In the genomic region with DNA sequence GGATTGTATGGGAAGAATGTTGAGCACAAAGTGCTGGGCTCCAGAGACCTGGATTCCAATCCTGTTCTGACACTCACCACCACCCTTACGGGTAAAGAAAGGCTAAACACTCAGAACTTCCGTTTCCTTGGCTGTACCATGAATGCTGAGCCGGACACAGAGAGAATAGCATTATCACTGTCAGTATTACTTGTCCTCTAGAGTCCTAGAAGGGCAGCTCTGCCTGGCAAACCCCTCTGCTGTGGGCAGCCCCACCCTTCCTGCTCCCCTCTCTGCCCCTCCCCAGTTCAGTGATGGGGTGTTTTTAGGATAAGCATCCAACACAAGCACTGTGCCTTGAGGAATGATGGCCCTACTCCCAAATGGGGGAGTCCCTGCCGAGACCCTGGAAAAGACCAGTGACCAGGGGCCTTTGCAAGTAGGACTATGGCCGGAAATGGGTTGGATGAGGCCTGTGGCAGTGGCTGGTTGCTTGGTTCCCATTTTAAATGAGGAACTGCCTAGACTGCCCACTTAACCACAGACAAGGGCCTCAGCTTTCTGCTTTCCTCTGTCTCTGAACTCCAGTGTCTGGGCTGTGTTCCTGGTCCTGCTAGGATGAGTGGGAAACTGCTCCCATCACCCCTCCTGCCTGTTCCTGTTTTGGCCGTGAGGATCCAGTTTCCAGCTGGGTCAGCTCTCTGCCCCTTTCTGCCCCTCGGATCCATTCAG, we compare ENCODE assay signal across 18 mouse cellular contexts. TPM values are rescaled to one million over a fixed set of nuclear protein-coding genes. Genes with fewer than 3 reads are reported as not detected.
DNase-seq lines count a peak whose midpoint lies in the region; ATAC-seq and TF ChIP-seq lines count a peak whose summit lies in the region.
"Had no signal": no experiment of that assay in that cellular context is flagged by ENCODE, and none has a peak within 500 bp of the region (broad histone marks: within the 10 kb centered on the region; RNA-seq: fewer than 3 reads in every experiment).

No protein-coding gene starts in this region.

- H3K79me2 ChIP-seq in MEL (ENCODE audit: control insufficient read depth, insufficient read depth, low read length, poor library complexity), result no peaks in the 10 kb centered on the region

- peak; percentile 33 for DNase-seq in heart, adult 8-10 months (ENCODE audit: low spot score)
- no peak for DNase-seq in heart, postnatal 10 days
- peak; percentile 83 for DNase-seq in MEL (ENCODE audit: low read depth, low spot score)
- DNase-seq in natural killer cell, adult 2 months (ENCODE audit: low spot score in 2 of 2), result peak; percentile 19 to 35
- DNase-seq in gastrocnemius, adult 18-20 months (ENCODE audit: low spot score), result no peak
- DNase-seq: adrenal gland, postnatal 25 days; cerebellum, adult 11 months; gastrocnemius, postnatal 14 days; kidney, adult 18-20 months; kidney, postnatal 4 days; right cerebral cortex, adult 18-20 months; thymus, postnatal 36 days had no signal

- TF ChIP-seq EP300 in MEL (IDR thresholded peaks at IDR 0.05; ENCODE audit: low read depth in 1 of 2, low read length in 2 of 2), result peak; percentile 23 to 66; a peak in 3 of 4 replicates

- peaks cover 4 to 39% of the 10 kb centered on the region in 2 experiments for H3K4me1 ChIP-seq in MEL (ENCODE audit: control insufficient read depth in 1 of 2, insufficient read depth in 2 of 2, low read length in 2 of 2)
- H3K4me1 ChIP-seq: hindbrain, embryonic 15.5 days; neural tube, embryonic 15.5 days had no signal

- TF ChIP-seq RAD21 in MEL (IDR thresholded peaks at IDR 0.05; ENCODE audit: low read depth, low read length), result no peak

- H3K27me3 ChIP-seq in MEL (ENCODE audit: control insufficient read depth in 1 of 2, insufficient read depth in 2 of 2, low read length in 2 of 2), result no peaks in the 10 kb centered on the region; a peak in 2 of 4 replicates
- H3K27me3 ChIP-seq: hindbrain, embryonic 15.5 days; neural tube, embryonic 15.5 days had no signal

- ATAC-seq in hematopoietic stem cell, adult 5-6 weeks (replicated peaks in 1 of 2; ENCODE audit: insufficient read depth in 1 of 2, low FRiP score in 2 of 2, low TSS enrichment in 1 of 2, low read depth in 1 of 2, poor library complexity in 2 of 2, severe bottlenecking in 2 of 2), result peak; percentile 88 to 90
- no peak for ATAC-seq in frontal cortex, adult (ENCODE audit: low TSS enrichment)
- ATAC-seq: forebrain, embryonic 16.5 days had no signal

- TF ChIP-seq POLR2A in MEL (IDR thresholded peaks at IDR 0.05; ENCODE audit: control insufficient read depth in 1 of 2, insufficient read depth in 1 of 2, low read depth in 1 of 2, low read length in 2 of 2, poor library complexity in 1 of 2), result no peak

- H3K4me3 ChIP-seq in MEL (ENCODE audit: control insufficient read depth in 1 of 2, insufficient read depth in 1 of 2, low read depth in 2 of 2, low read length in 2 of 2), result no peak overlapping the region
- H3K4me3 ChIP-seq: hindbrain, embryonic 15.5 days; neural tube, embryonic 15.5 days had no signal

- H3K36me3 ChIP-seq in MEL (ENCODE audit: control insufficient read depth in 1 of 2, insufficient read depth in 2 of 2, low read length in 2 of 2), result peaks cover 0 to 27% of the 10 kb centered on the region in 2 experiments; a peak in 2 of 4 replicates
- H3K36me3 ChIP-seq: G1E; hindbrain, embryonic 15.5 days; neural tube, embryonic 15.5 days had no signal

- H3K9me3 ChIP-seq in MEL (replicated peaks; ENCODE audit: insufficient read depth, low read length), result no peaks in the 10 kb centered on the region
- H3K9me3 ChIP-seq: G1E; hindbrain, embryonic 15.5 days; neural tube, embryonic 15.5 days had no signal

- intact Hi-C loops in heart, postnatal 10 days (cut with DNase I), result no loop called here

- no peak overlapping the region for H3K27ac ChIP-seq in MEL (ENCODE audit: control insufficient read depth, low read depth, low read length)
- H3K27ac ChIP-seq: hindbrain, embryonic 15.5 days; neural tube, embryonic 15.5 days had no signal

- TF ChIP-seq CTCF in MEL (IDR thresholded peaks at IDR 0.05 in 2 of 3, conservative IDR thresholded peaks at IDR 0.05 in 1 of 3; ENCODE audit: control insufficient read depth in 1 of 3, insufficient read depth in 1 of 3, low read depth in 2 of 3, low read length in 3 of 3, poor library complexity in 1 of 3, severe bottlenecking in 1 of 3), result no peak

- peak overlapping the region; percentile 10; the same call in 1 of the 2 replicates for H3K9ac ChIP-seq in MEL (ENCODE audit: control insufficient read depth, low read depth, low read length, poor library complexity, severe bottlenecking)
- H3K9ac ChIP-seq: hindbrain, embryonic 15.5 days; neural tube, embryonic 15.5 days had no signal

TF ChIP-seq in MEL, 35 proteins besides CTCF, POLR2A, EP300 and RAD21:
- 0 out of 2 replicates have a peak, but pooled peaks have one; percentile 18 for TF ChIP-seq TBP (IDR thresholded peaks at IDR 0.05; ENCODE audit: low read depth, low read length)
- no peak for TF ChIP-seq ELF1 (IDR thresholded peaks at IDR 0.05; ENCODE audit: low read depth, low read length)

RNA-seq across cellular contexts. Expression of a gene that starts 23.2 kb away (rescaled TPM):
- total RNA-seq in heart, adult 8-10 months (2022), result 10 to 100 TPM; 14.7 to 21.1 (median 18.8) TPM
- 10 to 100 TPM; 21.4 to 22.5 TPM for total RNA-seq in heart, postnatal 10 days (2021)
- 3.3 and 3.8 TPM in 2 replicates for total RNA-seq in MEL (2012; rRNA removed)
- 10 to 100 TPM; 12.0 to 22.1 TPM for polyA plus RNA-seq in MEL (2012; ENCODE audit: insufficient read depth in 1 of 2, insufficient read length in 2 of 2, low read depth in 1 of 2, low replicate concordance in 2 of 2, missing spikeins in 1 of 2)
- total RNA-seq in hematopoietic stem cell, adult 5-6 weeks (2017), result 29.6 and 47.8 TPM in 2 replicates
- total RNA-seq in gastrocnemius, adult 18-20 months (2021), result 10 to 100 TPM; 15.9 to 16.3 TPM

Comparison
In these comparisons a context has a peak if more than half of its experiments do, and no peak if none do; other contexts are left out.
1. DNase-seq: peak in heart, adult 8-10 months (single experiment), MEL (single experiment) and natural killer cell, adult 2 months (2 of 2); none in heart, postnatal 10 days (0 of 2) and gastrocnemius, adult 18-20 months (single experiment).